Mouse (Mus musculus) spleen, adult 12 weeks (tissue): Measurements from ENCODE around the gene Zbtb16.

ENCODE experiments used
- DNase-seq: peaks from one replicate; pipeline ENCODE4 v3.0.0; 2022; ENCODE audit warnings: low spot score

Zbtb16 gene

GRCm38 (mm10) chr9:48801322-48801721 is 34.7 kb downstream of the Zbtb16 start:
- DNase-seq, result no peak

GRCm38 (mm10) chr9:48800627-48801026 is 35.4 kb downstream of the Zbtb16 start:
- no peak for DNase-seq

GRCm38 (mm10) chr9:48798044-48798443 is 38.0 kb downstream of the Zbtb16 start:
- DNase-seq, result no peak

- DNase-seq, result no peak
These were observed 39.7 kb downstream of the Zbtb16 start for GRCm38 (mm10) chr9:48796267-48796822.

- DNase-seq, result no peak
These were observed 40.3 kb downstream of the Zbtb16 start for GRCm38 (mm10) chr9:48795740-48796139.

- no peak for DNase-seq
These were observed 40.9 kb downstream of the Zbtb16 start for GRCm38 (mm10) chr9:48795095-48795494.

- DNase-seq, result no peak
These were observed 41.6 kb downstream of the Zbtb16 start for GRCm38 (mm10) chr9:48794463-48794862.

GRCm38 (mm10) chr9:48793638-48794188 is 42.3 kb downstream of the Zbtb16 start:
- no peak for DNase-seq

GRCm38 (mm10) chr9:48790575-48790974 is 45.4 kb downstream of the Zbtb16 start:
- DNase-seq, result no peak

- no peak for DNase-seq
These were observed 48.1 kb downstream of the Zbtb16 start for GRCm38 (mm10) chr9:48787906-48788410.

GRCm38 (mm10) chr9:48787321-48787720 is 48.7 kb downstream of the Zbtb16 start:
- no peak for DNase-seq

- no peak for DNase-seq
These were observed 49.2 kb downstream of the Zbtb16 start for GRCm38 (mm10) chr9:48786814-48787213.

GRCm38 (mm10) chr9:48784937-48785336 is 51.1 kb downstream of the Zbtb16 start:
- no peak for DNase-seq

GRCm38 (mm10) chr9:48783292-48783691 is 52.7 kb downstream of the Zbtb16 start:
- DNase-seq, result no peak

- no peak for DNase-seq
These were observed 53.5 kb downstream of the Zbtb16 start for GRCm38 (mm10) chr9:48782284-48783060.

GRCm38 (mm10) chr9:48776268-48776667 is 59.8 kb downstream of the Zbtb16 start:
- DNase-seq, result no peak

GRCm38 (mm10) chr9:48775561-48775960 is 60.5 kb downstream of the Zbtb16 start:
- no peak for DNase-seq

- no peak for DNase-seq
These were observed 62.3 kb downstream of the Zbtb16 start for GRCm38 (mm10) chr9:48773710-48774109.

- no peak for DNase-seq
These were observed 62.9 kb downstream of the Zbtb16 start for GRCm38 (mm10) chr9:48773130-48773529.

GRCm38 (mm10) chr9:48771504-48771903 is 64.5 kb downstream of the Zbtb16 start:
- DNase-seq, result no peak

- DNase-seq, result no peak
These were observed 67.1 kb downstream of the Zbtb16 start for GRCm38 (mm10) chr9:48768965-48769364.

- DNase-seq, result no peak
These were observed 68.2 kb downstream of the Zbtb16 start for GRCm38 (mm10) chr9:48767666-48768432.
